Mouse (Mus musculus): ENCODE data around the gene Jph3.

DNA sequence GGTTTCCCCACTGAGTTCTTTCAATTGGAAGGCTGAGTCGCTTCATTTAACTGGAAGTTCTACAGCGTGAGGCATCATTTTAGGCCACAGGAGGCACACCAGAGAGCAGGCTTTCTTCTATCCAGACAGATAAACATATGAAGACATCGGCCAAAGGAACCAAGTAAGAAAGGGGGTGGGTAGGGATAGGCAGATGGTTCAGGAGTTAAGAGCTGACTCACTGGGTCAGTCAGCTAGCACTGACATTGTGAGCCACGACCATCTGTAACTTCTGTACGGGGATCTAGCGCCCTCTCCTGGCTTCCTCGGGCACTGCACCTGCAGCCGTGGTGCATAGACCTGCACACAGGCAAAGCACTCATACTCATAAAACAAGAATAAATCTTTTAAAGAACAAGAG, 111.8 kb downstream of the Jph3 start:
- TF ChIP-seq POLR2A (IDR thresholded peaks at IDR 0.05; ENCODE audit: insufficient read depth, low read depth, low read length) (no peak), CTCF (IDR thresholded peaks at IDR 0.05) (peak; percentile 67)

Measured in heart, adult 2 months (tissue).